Mouse (Mus musculus) spleen, adult 18-20 months (tissue): ENCODE measurements around the gene Wdr19.
"Not testable (repeated sequence)": the region's sequence is repeated elsewhere in the genome, so short reads cannot be mapped to it uniquely, and the experiment has no call there.

Source experiments
- DNase-seq, 2 experiments: peaks; one replicate each; pipeline ENCODE4 v3.0.0; 2022; ENCODE audit warnings: mixed read lengths in 2 of 2

The Wdr19 gene

GRCm38 (mm10) chr5:65204726-65205125, 5.2 kb downstream of the Wdr19 start:
- no peak for DNase-seq

- peak in 1 of 2 experiments; percentile 34 for DNase-seq
These were observed 13.8 kb downstream of the Wdr19 start for GRCm38 (mm10) chr5:65213321-65213720.

- no peak for DNase-seq
These were observed 18.1 kb downstream of the Wdr19 start for GRCm38 (mm10) chr5:65217305-65218269.

GRCm38 (mm10) chr5:65221037-65221436, 21.5 kb downstream of the Wdr19 start:
- DNase-seq = no peak

GRCm38 (mm10) chr5:65224056-65224455, 24.6 kb downstream of the Wdr19 start:
- no peak for DNase-seq

GRCm38 (mm10) chr5:65231289-65232003, 31.9 kb downstream of the Wdr19 start:
- no peak for DNase-seq

- no peak for DNase-seq
These were observed 43.2 kb downstream of the Wdr19 start for GRCm38 (mm10) chr5:65242740-65243139.

- DNase-seq = no peak
These were observed 47.8 kb downstream of the Wdr19 start for GRCm38 (mm10) chr5:65247296-65247695.

- DNase-seq = no peak
These were observed 50.8 kb downstream of the Wdr19 start for GRCm38 (mm10) chr5:65250185-65250855.

- no peak for DNase-seq
These were observed 58.5 kb downstream of the Wdr19 start for GRCm38 (mm10) chr5:65257910-65258505.

- no peak for DNase-seq
These were observed 74.5 kb downstream of the Wdr19 start for GRCm38 (mm10) chr5:65273966-65274365.

GRCm38 (mm10) chr5:65279133-65279651, 79.7 kb downstream of the Wdr19 start:
- no peak for DNase-seq

GRCm38 (mm10) chr5:65281216-65281615, 81.7 kb downstream of the Wdr19 start:
- DNase-seq = no peak

- DNase-seq = peak in 1 of 2 experiments; percentile 17
These were observed 84.7 kb downstream of the Wdr19 start for GRCm38 (mm10) chr5:65284171-65284570.

GRCm38 (mm10) chr5:65287751-65288701, 88.5 kb downstream of the Wdr19 start:
- no peak for DNase-seq

- DNase-seq = not testable (repeated sequence)
These were observed 89.5 kb downstream of the Wdr19 start for GRCm38 (mm10) chr5:65289009-65289408.

GRCm38 (mm10) chr5:65293627-65294026, 94.1 kb downstream of the Wdr19 start:
- no peak for DNase-seq

- DNase-seq = no peak
These were observed 94.8 kb downstream of the Wdr19 start for GRCm38 (mm10) chr5:65294270-65294669.

GRCm38 (mm10) chr5:65298167-65298950, 98.9 kb downstream of the Wdr19 start:
- DNase-seq = no peak

- not testable (repeated sequence) for DNase-seq
These were observed 100.1 kb downstream of the Wdr19 start for GRCm38 (mm10) chr5:65299623-65300022.
